Mouse (Mus musculus): ENCODE results near the gene Gramd1b. TPM values are rescaled to one million over a fixed set of nuclear protein-coding genes. Genes with fewer than 3 reads are reported as not detected.

Gramd1b gene
- polyA plus RNA-seq, 1 experiment from 2014 or later = 1.3 TPM

- no peaks in the 10 kb centered on the region for H3K4me1 ChIP-seq (ENCODE audit: control insufficient read depth, low read depth, low read length)
- no peak overlapping the region; the same call in 1 of the 2 replicates for H3K4me3 ChIP-seq (ENCODE audit: low read depth, low read length)
- H3K9me3 ChIP-seq (replicated peaks; ENCODE audit: control insufficient read depth, low read length) = no peaks in the 10 kb centered on the region
- H3K27ac ChIP-seq (ENCODE audit: low read length) = no peak overlapping the region
- H3K9ac ChIP-seq (ENCODE audit: low read depth, low read length) = no peak overlapping the region
- 0 out of 2 replicates have a peak overlapping the region, but pooled peaks have one; percentile 10 for H3K4me2 ChIP-seq (ENCODE audit: low read depth, low read length)
- ATAC-seq (ENCODE audit: low read depth) = peak; percentile 55; the same call in 1 of the 2 replicates
- whole genome bisulfite sequencing (ENCODE audit: insufficient replicate concordance) = 13% methylated on average over 2 of the region's 2 CpGs
- no peaks in the 10 kb centered on the region for H3K36me3 ChIP-seq (ENCODE audit: control insufficient read depth, insufficient read depth)
- no peaks in the 10 kb centered on the region for H3K27me3 ChIP-seq (ENCODE audit: control insufficient read depth, insufficient read depth, low read depth, low read length)
Observed at GRCm38 (mm10) chr9:40397036-40397435, 134.1 kb downstream of the Gramd1b start.

DNA sequence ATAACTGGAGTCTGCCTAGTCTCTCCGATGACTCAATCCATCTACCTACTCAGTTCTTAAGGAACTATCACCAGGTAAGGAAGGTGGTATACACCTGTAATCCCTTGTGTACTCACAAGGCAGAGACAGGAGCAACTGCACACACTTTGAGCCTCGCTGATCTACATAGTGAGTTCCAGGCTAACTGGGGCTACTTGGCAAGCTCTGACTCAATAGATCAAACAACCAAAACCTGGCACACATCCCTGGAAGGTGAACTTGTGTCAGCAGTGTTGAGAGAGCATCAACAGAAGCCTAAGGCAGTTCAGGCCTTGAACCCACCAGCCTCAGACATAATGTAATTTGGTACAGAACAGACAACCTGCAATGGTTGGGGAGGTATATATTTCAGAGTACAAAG, 135.0 kb downstream of the Gramd1b start:
- no peak for ATAC-seq (ENCODE audit: low read depth)
- no peak overlapping the region for H3K4me2 ChIP-seq (ENCODE audit: low read depth, low read length)
- H3K27ac ChIP-seq (ENCODE audit: low read length) = no peak overlapping the region
- no peaks in the 10 kb centered on the region for H3K9me3 ChIP-seq (replicated peaks; ENCODE audit: control insufficient read depth, low read length)
- no peaks in the 10 kb centered on the region for H3K27me3 ChIP-seq (ENCODE audit: control insufficient read depth, insufficient read depth, low read depth, low read length)
- 66% methylated on average over 2 of the region's 2 CpGs for WGBS (ENCODE audit: insufficient replicate concordance)
- H3K4me3 ChIP-seq (ENCODE audit: low read depth, low read length) = no peak overlapping the region
- H3K4me1 ChIP-seq (ENCODE audit: control insufficient read depth, low read depth, low read length) = no peaks in the 10 kb centered on the region
- H3K9ac ChIP-seq (ENCODE audit: low read depth, low read length) = no peak overlapping the region
- H3K36me3 ChIP-seq (ENCODE audit: control insufficient read depth, insufficient read depth) = no peaks in the 10 kb centered on the region

GRCm38 (mm10) chr9:40391852-40392695, 139.1 kb downstream of the Gramd1b start:
- Histone ChIP-seq H3K27ac (ENCODE audit: low read length) (no peak overlapping the region), H3K9me3 (replicated peaks; ENCODE audit: control insufficient read depth, low read length) (no peaks in the 10 kb centered on the region), H3K36me3 (ENCODE audit: control insufficient read depth, insufficient read depth) (no peaks in the 10 kb centered on the region), H3K4me1 (ENCODE audit: control insufficient read depth, low read depth, low read length) (no peaks in the 10 kb centered on the region), H3K27me3 (ENCODE audit: control insufficient read depth, insufficient read depth, low read depth, low read length) (no peaks in the 10 kb centered on the region), H3K4me3 (ENCODE audit: low read depth, low read length) (no peak overlapping the region), H3K9ac (ENCODE audit: low read depth, low read length) (no peak overlapping the region), H3K4me2 (ENCODE audit: low read depth, low read length) (no peak overlapping the region)
- 30% methylated on average over 20 of the region's 20 CpGs for WGBS (ENCODE audit: insufficient replicate concordance)
- no peak for ATAC-seq (ENCODE audit: low read depth)

- 58% methylated on average over 17 of the region's 17 CpGs for WGBS (ENCODE audit: insufficient replicate concordance)
Observed at GRCm38 (mm10) chr9:40391359-40391758, 139.8 kb downstream of the Gramd1b start.

GRCm38 (mm10) chr9:40390904-40391303, 140.3 kb downstream of the Gramd1b start:
- no peak overlapping the region for H3K27ac ChIP-seq (ENCODE audit: low read length)
- no peak overlapping the region for H3K4me2 ChIP-seq (ENCODE audit: low read depth, low read length)
- ATAC-seq (ENCODE audit: low read depth) = no peak
- H3K9me3 ChIP-seq (replicated peaks; ENCODE audit: control insufficient read depth, low read length) = no peaks in the 10 kb centered on the region
- no peak overlapping the region for H3K9ac ChIP-seq (ENCODE audit: low read depth, low read length)
- WGBS (ENCODE audit: insufficient replicate concordance) = 33% methylated on average over 8 of the region's 8 CpGs
- H3K27me3 ChIP-seq (ENCODE audit: control insufficient read depth, insufficient read depth, low read depth, low read length) = no peaks in the 10 kb centered on the region
- no peaks in the 10 kb centered on the region for H3K36me3 ChIP-seq (ENCODE audit: control insufficient read depth, insufficient read depth)
- no peaks in the 10 kb centered on the region for H3K4me1 ChIP-seq (ENCODE audit: control insufficient read depth, low read depth, low read length)
- H3K4me3 ChIP-seq (ENCODE audit: low read depth, low read length) = no peak overlapping the region

More at GRCm38 (mm10) chr9:40391359-40391758, 139.8 kb downstream of the Gramd1b start:
- H3K9ac ChIP-seq (ENCODE audit: low read depth, low read length) = no peak overlapping the region
- H3K4me1 ChIP-seq (ENCODE audit: control insufficient read depth, low read depth, low read length) = no peaks in the 10 kb centered on the region
- no peak overlapping the region for H3K4me3 ChIP-seq (ENCODE audit: low read depth, low read length)
- no peak overlapping the region for H3K27ac ChIP-seq (ENCODE audit: low read length)
- H3K9me3 ChIP-seq (replicated peaks; ENCODE audit: control insufficient read depth, low read length) = no peaks in the 10 kb centered on the region
- no peaks in the 10 kb centered on the region for H3K27me3 ChIP-seq (ENCODE audit: control insufficient read depth, insufficient read depth, low read depth, low read length)
- no peaks in the 10 kb centered on the region for H3K36me3 ChIP-seq (ENCODE audit: control insufficient read depth, insufficient read depth)
- ATAC-seq (ENCODE audit: low read depth) = no peak
- H3K4me2 ChIP-seq (ENCODE audit: low read depth, low read length) = no peak overlapping the region

GRCm38 (mm10) chr9:40390396-40390760, 140.8 kb downstream of the Gramd1b start:
- ATAC-seq (ENCODE audit: low read depth) = no peak
- Histone ChIP-seq H3K4me3 (ENCODE audit: low read depth, low read length) (no peak overlapping the region), H3K36me3 (ENCODE audit: control insufficient read depth, insufficient read depth) (no peaks in the 10 kb centered on the region), H3K4me2 (ENCODE audit: low read depth, low read length) (no peak overlapping the region), H3K9me3 (replicated peaks; ENCODE audit: control insufficient read depth, low read length) (no peaks in the 10 kb centered on the region), H3K27me3 (ENCODE audit: control insufficient read depth, insufficient read depth, low read depth, low read length) (no peaks in the 10 kb centered on the region), H3K27ac (ENCODE audit: low read length) (no peak overlapping the region), H3K9ac (ENCODE audit: low read depth, low read length) (no peak overlapping the region), H3K4me1 (ENCODE audit: control insufficient read depth, low read depth, low read length) (no peaks in the 10 kb centered on the region)
- 73% methylated on average over 8 of the region's 8 CpGs for WGBS (ENCODE audit: insufficient replicate concordance)

DNA sequence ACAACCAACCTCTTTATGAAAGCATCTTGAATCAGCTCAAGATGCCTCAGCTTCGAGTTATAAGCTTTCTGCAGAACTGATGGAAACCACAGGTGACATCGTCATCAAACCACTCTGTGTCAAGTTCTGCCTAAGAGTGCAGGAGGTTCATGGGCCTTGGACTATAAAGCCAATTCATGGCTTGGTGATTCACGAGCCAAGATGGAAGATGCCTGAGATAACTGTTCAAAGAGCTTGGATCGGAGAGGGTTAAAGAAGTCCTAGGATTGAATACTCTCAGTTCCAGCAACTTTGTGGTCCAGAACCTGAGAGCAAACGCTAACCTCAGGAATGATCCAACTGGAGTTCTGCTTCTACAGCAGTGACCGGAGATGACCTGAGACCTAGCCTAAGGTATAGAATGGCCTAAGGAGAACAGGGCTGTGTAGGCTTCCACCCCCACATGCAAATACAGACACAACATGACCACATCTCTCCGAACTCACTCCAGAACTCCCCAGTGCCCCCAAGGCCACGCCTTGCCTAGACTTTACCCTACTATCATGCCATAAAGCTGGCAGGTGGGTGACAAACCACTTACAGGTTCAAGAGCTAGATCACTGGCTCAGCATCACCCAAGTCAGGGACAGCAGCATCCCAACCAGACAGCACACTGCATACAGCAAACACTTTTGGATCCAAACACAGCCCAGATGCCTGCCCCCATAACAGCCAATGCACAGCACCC, 141.4 kb downstream of the Gramd1b start:
- no peak overlapping the region for H3K4me3 ChIP-seq (ENCODE audit: low read depth, low read length)
- H3K4me1 ChIP-seq (ENCODE audit: control insufficient read depth, low read depth, low read length) = no peaks in the 10 kb centered on the region
- no peak overlapping the region for H3K4me2 ChIP-seq (ENCODE audit: low read depth, low read length)
- H3K9ac ChIP-seq (ENCODE audit: low read depth, low read length) = no peak overlapping the region
- no peaks in the 10 kb centered on the region for H3K27me3 ChIP-seq (ENCODE audit: control insufficient read depth, insufficient read depth, low read depth, low read length)
- ATAC-seq (ENCODE audit: low read depth) = no peak
- H3K36me3 ChIP-seq (ENCODE audit: control insufficient read depth, insufficient read depth) = no peaks in the 10 kb centered on the region
- no peaks in the 10 kb centered on the region for H3K9me3 ChIP-seq (replicated peaks; ENCODE audit: control insufficient read depth, low read length)
- 62% methylated on average over 8 of the region's 8 CpGs for WGBS (ENCODE audit: insufficient replicate concordance)
- no peak overlapping the region for H3K27ac ChIP-seq (ENCODE audit: low read length)

- Histone ChIP-seq H3K36me3 (ENCODE audit: control insufficient read depth, insufficient read depth) (no peaks in the 10 kb centered on the region), H3K27ac (ENCODE audit: low read length) (no peak overlapping the region), H3K4me2 (ENCODE audit: low read depth, low read length) (no peak overlapping the region), H3K4me1 (ENCODE audit: control insufficient read depth, low read depth, low read length) (no peaks in the 10 kb centered on the region), H3K27me3 (ENCODE audit: control insufficient read depth, insufficient read depth, low read depth, low read length) (no peaks in the 10 kb centered on the region), H3K4me3 (ENCODE audit: low read depth, low read length) (no peak overlapping the region), H3K9me3 (replicated peaks; ENCODE audit: control insufficient read depth, low read length) (no peaks in the 10 kb centered on the region), H3K9ac (ENCODE audit: low read depth, low read length) (no peak overlapping the region)
- no peak for ATAC-seq (ENCODE audit: low read depth)
- WGBS (ENCODE audit: insufficient replicate concordance) = 44% methylated on average over 6 of the region's 6 CpGs
Observed at GRCm38 (mm10) chr9:40389175-40389574, 142.0 kb downstream of the Gramd1b start.

GRCm38 (mm10) chr9:40384781-40385180, 146.4 kb downstream of the Gramd1b start:
- Histone ChIP-seq H3K4me1 (ENCODE audit: control insufficient read depth, low read depth, low read length) (no peaks in the 10 kb centered on the region), H3K36me3 (ENCODE audit: control insufficient read depth, insufficient read depth) (no peaks in the 10 kb centered on the region), H3K9ac (ENCODE audit: low read depth, low read length) (no peak overlapping the region), H3K27me3 (ENCODE audit: control insufficient read depth, insufficient read depth, low read depth, low read length) (no peaks in the 10 kb centered on the region), H3K4me2 (ENCODE audit: low read depth, low read length) (no peak overlapping the region), H3K9me3 (replicated peaks; ENCODE audit: control insufficient read depth, low read length) (no peaks in the 10 kb centered on the region), H3K27ac (ENCODE audit: low read length) (no peak overlapping the region), H3K4me3 (ENCODE audit: low read depth, low read length) (no peak overlapping the region)
- ATAC-seq (ENCODE audit: low read depth) = no peak
- WGBS (ENCODE audit: insufficient replicate concordance) = 72% methylated on average over 5 of the region's 5 CpGs

Measured in liver, embryonic 16.5 days (tissue).